Comparison of ENCODE assay signal across 8 mouse cellular contexts in genomic region chr9:108340258-108341138, GRCm38 (mm10). TPM values are rescaled to one million over a fixed set of nuclear protein-coding genes. Genes with fewer than 3 reads are reported as not detected.
DNase-seq lines count a peak whose midpoint lies in the region; ATAC-seq and TF ChIP-seq lines count a peak whose summit lies in the region.

No protein-coding gene starts in this region.

- 64% methylated on average over 10 of the region's 10 CpGs for WGBS in cerebellum, adult 2 months
- WGBS in neural tube, embryonic 12.5 days = 70% methylated on average over 10 of the region's 10 CpGs

- peak overlapping the region; percentile 66 for H3K4me3 ChIP-seq in cerebellum, adult 2 months (replicated peaks; ENCODE audit: insufficient read depth, low read depth, low read length)
- peak overlapping the region; percentile 82 for H3K4me3 ChIP-seq in neural tube, embryonic 12.5 days

- H3K36me3 ChIP-seq in neural tube, embryonic 12.5 days = peaks cover 3% of the 10 kb centered on the region

- no peak overlapping the region for H3K27ac ChIP-seq in cerebellum, adult 2 months (ENCODE audit: insufficient read depth, low read length)
- H3K27ac ChIP-seq in neural tube, embryonic 12.5 days = no peak overlapping the region

- no peak for TF ChIP-seq POLR2A in cerebellum, adult 2 months (IDR thresholded peaks at IDR 0.05; ENCODE audit: borderline replicate concordance, insufficient read depth, low read length)

- H3K27me3 ChIP-seq in cerebellum, adult 2 months (ENCODE audit: control insufficient read depth, insufficient read depth, low read length) = no peaks in the 10 kb centered on the region
- no peaks in the 10 kb centered on the region for H3K27me3 ChIP-seq in neural tube, embryonic 12.5 days (replicated peaks)

- DNase-seq in cerebellum, adult 2 months = no peak
- peak; percentile 50 for DNase-seq in induced T-regulatory cell, adult 2 months (ENCODE audit: low read depth)
- DNase-seq in lung, adult 18-20 months = peak; percentile 46 to 48
- DNase-seq in MN1 (ENCODE audit: low spot score) = no peak
- no peak for DNase-seq in gastrocnemius, postnatal 25 days

- H3K9ac ChIP-seq in neural tube, embryonic 12.5 days = peak overlapping the region; percentile 90

- ATAC-seq in cerebellum, adult (ENCODE audit: insufficient number of reproducible peaks, low FRiP score, low TSS enrichment) = no peak
- peak; percentile 63 for ATAC-seq in erythroid progenitor cell, adult 5-6 weeks (replicated peaks; ENCODE audit: low FRiP score, poor library complexity, severe bottlenecking)
- no peak for ATAC-seq in neural tube, embryonic 12.5 days (ENCODE audit: low FRiP score, low read depth)

- TF ChIP-seq CTCF in cerebellum, adult 2 months (IDR thresholded peaks at IDR 0.05; ENCODE audit: borderline replicate concordance, insufficient read depth, low read depth, low read length) = no peak

- no peaks in the 10 kb centered on the region for H3K9me3 ChIP-seq in neural tube, embryonic 12.5 days

- H3K4me1 ChIP-seq in cerebellum, adult 2 months (ENCODE audit: control insufficient read depth, insufficient read depth, low read length) = peaks cover 4% of the 10 kb centered on the region
- H3K4me1 ChIP-seq in neural tube, embryonic 12.5 days = peaks cover 17% of the 10 kb centered on the region

- peak overlapping the region; percentile 64 for H3K4me2 ChIP-seq in neural tube, embryonic 12.5 days (replicated peaks)

RNA-seq across cellular contexts. Expression of gene Gpx1, which starts 1.8 kb away (rescaled TPM):
- polyA plus RNA-seq in cerebellum, adult 2 months (2012; rRNA removed) = 247 and 249 TPM in 2 replicates
- total RNA-seq in erythroid progenitor cell, adult 5-6 weeks (2015; ENCODE audit: low replicate concordance) = 4,218 and 4,387 TPM in 2 replicates
- total RNA-seq in erythroid progenitor cell, adult 5-6 weeks (2017; ENCODE audit: low replicate concordance) = 2,703 and 2,741 TPM in 2 replicates
- polyA plus RNA-seq in neural tube, embryonic 12.5 days (2016; fragmentation: Nextera tagmentation; extraction: Ambion mirVana) = 656 and 664 TPM in 2 replicates
- total RNA-seq in gastrocnemius, postnatal 25 days (2021) = 10 to 100 TPM; 74.4 to 92.9 TPM

RNA-seq across cellular contexts. Expression of gene Usp4, which starts 7.2 kb away (rescaled TPM):
- 97.5 and 104 TPM in 2 replicates for polyA plus RNA-seq in cerebellum, adult 2 months (2012; rRNA removed)
- 162 and 251 TPM in 2 replicates for total RNA-seq in erythroid progenitor cell, adult 5-6 weeks (2015; ENCODE audit: low replicate concordance)
- 123 and 148 TPM in 2 replicates for total RNA-seq in erythroid progenitor cell, adult 5-6 weeks (2017; ENCODE audit: low replicate concordance)
- 124 and 138 TPM in 2 replicates for polyA plus RNA-seq in neural tube, embryonic 12.5 days (2016; fragmentation: Nextera tagmentation; extraction: Ambion mirVana)
- total RNA-seq in gastrocnemius, postnatal 25 days (2021) = 10 to 100 TPM; 61.7 to 64.9 TPM

RNA-seq across cellular contexts. Expression of gene Tcta, which starts 34.5 kb away (rescaled TPM):
- polyA plus RNA-seq in cerebellum, adult 2 months (2012; rRNA removed) = 55.2 and 58.9 TPM in 2 replicates
- total RNA-seq in erythroid progenitor cell, adult 5-6 weeks (2015; ENCODE audit: low replicate concordance) = 5.9 and 11.5 TPM in 2 replicates
- total RNA-seq in erythroid progenitor cell, adult 5-6 weeks (2017; ENCODE audit: low replicate concordance) = 2.3 and 2.4 TPM in 2 replicates
- polyA plus RNA-seq in neural tube, embryonic 12.5 days (2016; fragmentation: Nextera tagmentation; extraction: Ambion mirVana) = 44.3 and 47.5 TPM in 2 replicates
- total RNA-seq in gastrocnemius, postnatal 25 days (2021) = 10 to 100 TPM; 25.0 to 30.8 TPM

RNA-seq across cellular contexts. Expression of gene Rhoa, which starts 34.6 kb away (rescaled TPM):
- 198 and 201 TPM in 2 replicates for polyA plus RNA-seq in cerebellum, adult 2 months (2012; rRNA removed)
- 157 and 175 TPM in 2 replicates for total RNA-seq in erythroid progenitor cell, adult 5-6 weeks (2015; ENCODE audit: low replicate concordance)
- 253 and 313 TPM in 2 replicates for total RNA-seq in erythroid progenitor cell, adult 5-6 weeks (2017; ENCODE audit: low replicate concordance)
- polyA plus RNA-seq in neural tube, embryonic 12.5 days (2016; fragmentation: Nextera tagmentation; extraction: Ambion mirVana) = 313 and 363 TPM in 2 replicates
- 100 to 1,000 TPM; 104 to 120 TPM for total RNA-seq in gastrocnemius, postnatal 25 days (2021)

RNA-seq across cellular contexts. Expression of gene Amt, which starts 43.8 kb away (rescaled TPM):
- polyA plus RNA-seq in cerebellum, adult 2 months (2012; rRNA removed) = 63.2 and 64.2 TPM in 2 replicates
- total RNA-seq in erythroid progenitor cell, adult 5-6 weeks (2015; ENCODE audit: low replicate concordance) = not detected in 2 replicates
- not detected in 2 replicates for total RNA-seq in erythroid progenitor cell, adult 5-6 weeks (2017; ENCODE audit: low replicate concordance)
- 18.9 and 24.8 TPM in 2 replicates for polyA plus RNA-seq in neural tube, embryonic 12.5 days (2016; fragmentation: Nextera tagmentation; extraction: Ambion mirVana)
- 1 to 10 TPM; 1.6 to 1.8 TPM for total RNA-seq in gastrocnemius, postnatal 25 days (2021)

Comparison
In these comparisons a context has a peak if more than half of its experiments do, and no peak if none do; other contexts are left out.
1. DNase-seq: peak in induced T-regulatory cell, adult 2 months (single experiment) and lung, adult 18-20 months (2 of 2); none in cerebellum, adult 2 months (0 of 2), MN1 (single experiment) and gastrocnemius, postnatal 25 days (single experiment).
2. RNA of gene Gpx1, which starts 1.8 kb away (total RNA-seq): 2,703 to 4,387 TPM in erythroid progenitor cell, adult 5-6 weeks; 74.4 to 92.9 TPM in gastrocnemius, postnatal 25 days; every median in the first group is over 10 times any median in the second.